In genomic region chr7:65946397-65946796, GRCm38 (mm10) we compare ENCODE assay signal across 13 mouse cellular contexts.
DNase-seq lines count a peak whose midpoint lies in the region.
"Had no signal": no experiment of that assay in that cellular context is flagged by ENCODE, and none has a peak within 500 bp of the region (broad histone marks: within the 10 kb centered on the region; RNA-seq: fewer than 3 reads in every experiment).

No protein-coding gene starts in this region.

- peak; percentile 35 for DNase-seq in cerebellum, adult 11-12 months
- no peak for DNase-seq in cerebellum, adult 11 months
- peak; percentile 33 to 47 for DNase-seq in cerebellum, postnatal 10 days
- no peak for DNase-seq in cerebellum, postnatal 4 days (ENCODE audit: low spot score in 2 of 2)
- peak; percentile 28 for DNase-seq in MN1 (ENCODE audit: low spot score)
- peak; percentile 27 to 37 for DNase-seq in cerebellum, postnatal 36 days
- no peak for DNase-seq in Muller cell, postnatal 12 days (ENCODE audit: inconsistent ontology term)
- DNase-seq: adrenal gland, adult 2 months; gastrocnemius, postnatal 10 days; heart, adult 2 months; heart, postnatal 14 days; kidney, adult 18-20 months; kidney, postnatal 10 days had no signal

Comparison
In these comparisons a context has a peak if more than half of its experiments do, and no peak if none do; other contexts are left out.
1. DNase-seq: peak in cerebellum, adult 11-12 months (single experiment), cerebellum, postnatal 10 days (2 of 2), MN1 (single experiment) and cerebellum, postnatal 36 days (2 of 2); none in cerebellum, adult 11 months (single experiment), cerebellum, postnatal 4 days (0 of 2) and Muller cell, postnatal 12 days (single experiment).